In the genomic region with DNA sequence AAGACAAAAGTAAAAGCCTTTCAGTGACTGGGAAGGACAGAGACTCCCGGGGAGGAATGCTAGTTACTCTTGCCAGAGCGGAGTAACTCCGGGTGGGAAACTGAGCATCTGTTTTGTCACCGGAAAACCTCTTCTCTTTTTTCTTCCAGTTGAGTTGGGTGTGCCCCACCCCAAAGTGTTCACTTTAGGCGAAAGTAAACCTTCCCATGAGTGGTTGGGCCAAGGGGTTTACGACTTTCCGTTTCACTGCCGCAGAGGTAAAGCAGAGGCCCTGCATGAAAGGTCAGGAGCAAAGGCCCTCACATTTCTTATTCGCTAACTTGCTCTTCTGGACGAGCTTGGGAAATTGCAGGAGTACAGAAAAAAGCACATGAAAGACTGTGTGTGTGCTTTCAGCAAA, we compare ENCODE assay signal across 7 mouse cellular contexts.
DNase-seq lines count a peak whose midpoint lies in the region; ATAC-seq and TF ChIP-seq lines count a peak whose summit lies in the region.

No protein-coding gene starts in this region.

- 19% methylated on average over 10 of the region's 10 CpGs for WGBS in heart, embryonic 16.5 days
- 29% methylated on average over 10 of the region's 10 CpGs for WGBS in limb, embryonic 14.5 days
- WGBS in midbrain, embryonic 16.5 days = 12% methylated on average over 10 of the region's 10 CpGs

- H3K27me3 ChIP-seq in E14TG2a.4 (ENCODE audit: insufficient read depth, low read length) = peaks cover 3% of the 10 kb centered on the region; the same call in 1 of the 2 replicates
- no peaks in the 10 kb centered on the region for H3K27me3 ChIP-seq in heart, embryonic 16.5 days (ENCODE audit: control insufficient read depth, insufficient read depth, low read length)
- H3K27me3 ChIP-seq in limb, embryonic 14.5 days (ENCODE audit: control insufficient read depth, insufficient read depth, low read length) = no peaks in the 10 kb centered on the region; the same call in 1 of the 2 replicates
- peaks cover 3% of the 10 kb centered on the region; the same call in 1 of the 2 replicates for H3K27me3 ChIP-seq in midbrain, embryonic 16.5 days (ENCODE audit: control insufficient read depth, insufficient read depth, low read depth, low read length)

- TF ChIP-seq POLR2A in limb, embryonic 14.5 days (IDR thresholded peaks at IDR 0.05; ENCODE audit: borderline replicate concordance, extremely low read depth, insufficient read depth, insufficient read length) = no peak

- TF ChIP-seq CTCF in E14TG2a.4 (conservative IDR thresholded peaks at IDR 0.05; ENCODE audit: low read length) = no peak

- H3K9ac ChIP-seq in heart, embryonic 16.5 days (ENCODE audit: low read length) = peak overlapping the region; percentile 67
- peak overlapping the region; percentile 51 for H3K9ac ChIP-seq in limb, embryonic 14.5 days (ENCODE audit: low read depth, low read length, severe bottlenecking)
- H3K9ac ChIP-seq in midbrain, embryonic 16.5 days (ENCODE audit: low read depth, low read length) = 0 out of 2 replicates have a peak overlapping the region, but pooled peaks have one; percentile 14

- peak; percentile 60 for ATAC-seq in activated CD4-positive, CD25-positive, alpha-beta regulatory T cell, adult 4 months
- ATAC-seq in heart, embryonic 16.5 days (replicated peaks; ENCODE audit: extremely low read depth, insufficient read depth, low FRiP score) = no peak
- no peak for ATAC-seq in limb, embryonic 14.5 days (ENCODE audit: low FRiP score, low read depth)
- ATAC-seq in midbrain, embryonic 16.5 days = no peak
- ATAC-seq in erythroid progenitor cell, adult 5-6 weeks (replicated peaks; ENCODE audit: low FRiP score, poor library complexity, severe bottlenecking) = no peak

- no peak for DNase-seq in limb, embryonic 14.5 days (ENCODE audit: low spot score)
- DNase-seq in retina, embryonic 14.5 days (ENCODE audit: low spot score) = no peak

- peak overlapping the region; percentile 72; the same call in 1 of the 2 replicates for H3K4me3 ChIP-seq in E14TG2a.4 (replicated peaks; ENCODE audit: low read length)
- peak overlapping the region; percentile 59 for H3K4me3 ChIP-seq in heart, embryonic 16.5 days (ENCODE audit: low read length)
- H3K4me3 ChIP-seq in limb, embryonic 14.5 days (replicated peaks; ENCODE audit: low read length) = peak overlapping the region; percentile 50
- H3K4me3 ChIP-seq in midbrain, embryonic 16.5 days (ENCODE audit: low read depth, low read length) = peak overlapping the region; percentile 55

- H3K27ac ChIP-seq in heart, embryonic 16.5 days (ENCODE audit: low read length) = no peak overlapping the region; the same call in 1 of the 2 replicates
- H3K27ac ChIP-seq in limb, embryonic 14.5 days (replicated peaks; ENCODE audit: low read depth, low read length) = peak overlapping the region; percentile 43; the same call in 1 of the 2 replicates
- H3K27ac ChIP-seq in midbrain, embryonic 16.5 days (ENCODE audit: low read length) = peak overlapping the region; percentile 20; the same call in 1 of the 2 replicates

- H3K36me3 ChIP-seq in E14TG2a.4 (ENCODE audit: insufficient read depth, low read length) = no peaks in the 10 kb centered on the region
- no peaks in the 10 kb centered on the region for H3K36me3 ChIP-seq in heart, embryonic 16.5 days (ENCODE audit: control insufficient read depth, insufficient read depth)
- no peaks in the 10 kb centered on the region for H3K36me3 ChIP-seq in limb, embryonic 14.5 days (ENCODE audit: control insufficient read depth, insufficient read depth, low read length)
- no peaks in the 10 kb centered on the region for H3K36me3 ChIP-seq in midbrain, embryonic 16.5 days (ENCODE audit: control insufficient read depth, insufficient read depth, low read length)

- H3K4me2 ChIP-seq in heart, embryonic 16.5 days (ENCODE audit: low read depth, low read length) = peak overlapping the region; percentile 67
- H3K4me2 ChIP-seq in limb, embryonic 14.5 days (replicated peaks; ENCODE audit: low read depth, low read length, severe bottlenecking) = peak overlapping the region; percentile 60
- H3K4me2 ChIP-seq in midbrain, embryonic 16.5 days (ENCODE audit: low read length) = peak overlapping the region; percentile 73

- no peaks in the 10 kb centered on the region for H3K9me3 ChIP-seq in E14TG2a.4 (ENCODE audit: low read length)
- no peaks in the 10 kb centered on the region for H3K9me3 ChIP-seq in heart, embryonic 16.5 days (replicated peaks; ENCODE audit: control insufficient read depth, low read length)
- H3K9me3 ChIP-seq in limb, embryonic 14.5 days (ENCODE audit: control insufficient read depth, low read length) = no peaks in the 10 kb centered on the region
- H3K9me3 ChIP-seq in midbrain, embryonic 16.5 days (replicated peaks; ENCODE audit: control insufficient read depth, low read length, poor library complexity, severe bottlenecking) = no peaks in the 10 kb centered on the region

- H3K4me1 ChIP-seq in E14TG2a.4 (replicated peaks; ENCODE audit: low read depth, low read length) = peaks cover 16% of the 10 kb centered on the region
- peaks cover 6% of the 10 kb centered on the region; the same call in 1 of the 2 replicates for H3K4me1 ChIP-seq in heart, embryonic 16.5 days (ENCODE audit: control insufficient read depth, insufficient read depth, low read length)
- H3K4me1 ChIP-seq in limb, embryonic 14.5 days (ENCODE audit: control insufficient read depth, insufficient read depth, low read length) = 0 out of 2 replicates have a peak, but pooled peaks cover 3% of the 10 kb centered on the region
- peaks cover 3% of the 10 kb centered on the region; the same call in 1 of the 2 replicates for H3K4me1 ChIP-seq in midbrain, embryonic 16.5 days (ENCODE audit: control insufficient read depth, insufficient read depth, low read length)

Comparison
In these comparisons a context has a peak if more than half of its experiments do, and no peak if none do; other contexts are left out.
1. H3K9ac ChIP-seq: peak in every context shown above with its lines; median percentile 67 in heart, embryonic 16.5 days; 51 in limb, embryonic 14.5 days; 14 in midbrain, embryonic 16.5 days.